Mouse (Mus musculus) hindbrain, embryonic 14.5 days (tissue): ENCODE results near the gene Etl4. TPM values are rescaled to one million over a fixed set of nuclear protein-coding genes. Genes with fewer than 3 reads are reported as not detected.

Source experiments
- ATAC-seq: fragments of 200-750 bp; cut with Nextera tagmentation; 2 replicates; pipeline ENCODE4 v1.8.0; 2017; ENCODE audit warnings: moderate number of reproducible peaks, mild to moderate bottlenecking, moderate TSS enrichment, moderate library complexity; ENCODE audit not compliant: low FRiP score
- DNase-seq: peaks from one replicate; pipeline ENCODE4 v3.0.0-alpha.2; 2015; ENCODE audit warnings: low spot score
- H3K27ac ChIP-seq: fragments of 300-500 bp; sonication (generic); 2 replicates; pipeline ENCODE4 v1.5.1; 2014; ENCODE audit warnings: mild to moderate bottlenecking, moderate library complexity
- H3K27me3 ChIP-seq: fragments of 300-500 bp; sonication (generic); 2 replicates; pipeline ENCODE4 v1.6.1; 2014; ENCODE audit warnings: mild to moderate bottlenecking, low read length, mixed read lengths; ENCODE audit not compliant: control insufficient read depth, insufficient read depth
- H3K36me3 ChIP-seq: fragments of 300-500 bp; sonication (generic); replicated peaks from 2 replicates; pipeline ENCODE4 v1.6.1; 2014; ENCODE audit not compliant: control insufficient read depth, insufficient read depth
- H3K4me1 ChIP-seq: fragments of 300-500 bp; sonication (generic); replicated peaks from 2 replicates; pipeline ENCODE4 v1.6.1; 2014; ENCODE audit warnings: antibody characterized with exemption, low read length, mixed read lengths; ENCODE audit not compliant: control insufficient read depth, insufficient read depth
- H3K4me2 ChIP-seq: fragments of 300-500 bp; sonication (generic); replicated peaks from 2 replicates; pipeline ENCODE4 v1.6.1; 2014; ENCODE audit warnings: mild to moderate bottlenecking, moderate library complexity
- H3K4me3 ChIP-seq: fragments of 300-500 bp; sonication (generic); replicated peaks from 2 replicates; pipeline ENCODE4 v1.5.1; 2014; ENCODE audit warnings: mild to moderate bottlenecking, low read length
- H3K9ac ChIP-seq: fragments of 300-500 bp; sonication (generic); 2 replicates; pipeline ENCODE4 v1.6.1; 2014
- H3K9me3 ChIP-seq: fragments of 300-500 bp; sonication (generic); 2 replicates; pipeline ENCODE4 v1.6.1; 2016; ENCODE audit warnings: low read length; ENCODE audit not compliant: control insufficient read depth
- WGBS: fragments of 180-500 bp; shearing (Covaris S2); extraction: QIAGEN DNeasy Blood & Tissue Kit; methylation state at CpG from one replicate; pipeline ENCODE4 v1.1.7; 2014; 5-methylcytosine and 5-hydroxymethylcytosine counted together
- polyA plus RNA-seq: library from polyadenylated mRNA; unstranded; fragments of >200 nt; fragmentation: Nextera tagmentation; extraction: Ambion mirVana; gene quantifications from 2 replicates; pipeline ENCODE4 v1.2.1, GENCODE M21; 2014

Etl4 gene
- polyA plus RNA-seq, 1 experiment from 2014 or later: 5.9 TPM

DNA sequence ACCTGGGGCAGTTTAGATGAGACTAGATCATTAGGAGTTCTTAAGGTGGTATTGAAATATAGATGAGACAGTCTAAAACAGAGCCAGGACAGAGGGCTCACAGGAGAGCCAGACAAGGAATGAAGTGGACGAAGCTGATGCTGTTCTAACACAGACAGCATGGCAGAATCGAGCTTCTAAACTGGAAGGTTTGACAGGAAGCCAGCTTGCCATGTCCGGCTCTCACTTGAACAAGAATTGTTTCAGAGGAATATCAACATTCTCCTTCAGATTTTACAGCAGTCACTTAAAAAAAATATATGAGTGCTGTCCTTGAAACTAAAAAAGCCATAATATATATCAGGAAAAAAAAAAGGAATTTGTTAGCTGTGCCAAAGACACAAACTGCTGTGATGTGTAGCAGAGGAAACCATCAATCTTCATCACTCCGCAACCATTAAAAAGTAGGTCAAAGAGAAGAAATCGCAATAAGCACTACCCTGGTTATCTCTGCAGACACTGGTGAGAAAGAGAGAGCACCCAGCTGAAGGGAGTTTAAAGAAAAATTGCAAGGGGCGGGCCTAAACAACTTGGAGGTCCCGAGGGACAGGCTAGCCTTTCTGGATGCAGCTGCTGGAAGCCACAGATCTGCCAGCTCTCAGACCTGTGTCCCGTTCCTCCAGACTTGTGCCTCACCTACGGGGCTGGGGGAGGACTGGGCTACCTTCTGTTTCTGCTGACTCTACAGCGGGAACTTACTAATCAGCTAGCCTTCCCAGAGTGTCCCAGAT, 534.3 kb downstream of the Etl4 start:
- Histone ChIP-seq H3K4me1 (no peaks in the 10 kb centered on the region), H3K4me2 (no peak overlapping the region), H3K9ac (no peak overlapping the region), H3K9me3 (no peaks in the 10 kb centered on the region), H3K4me3 (no peak overlapping the region), H3K27ac (no peak overlapping the region), H3K27me3 (no peaks in the 10 kb centered on the region), H3K36me3 (no peaks in the 10 kb centered on the region)
- DNase-seq: no peak
- WGBS: 65% methylated on average over 10 of the region's 10 CpGs
- no peak for ATAC-seq

DNA sequence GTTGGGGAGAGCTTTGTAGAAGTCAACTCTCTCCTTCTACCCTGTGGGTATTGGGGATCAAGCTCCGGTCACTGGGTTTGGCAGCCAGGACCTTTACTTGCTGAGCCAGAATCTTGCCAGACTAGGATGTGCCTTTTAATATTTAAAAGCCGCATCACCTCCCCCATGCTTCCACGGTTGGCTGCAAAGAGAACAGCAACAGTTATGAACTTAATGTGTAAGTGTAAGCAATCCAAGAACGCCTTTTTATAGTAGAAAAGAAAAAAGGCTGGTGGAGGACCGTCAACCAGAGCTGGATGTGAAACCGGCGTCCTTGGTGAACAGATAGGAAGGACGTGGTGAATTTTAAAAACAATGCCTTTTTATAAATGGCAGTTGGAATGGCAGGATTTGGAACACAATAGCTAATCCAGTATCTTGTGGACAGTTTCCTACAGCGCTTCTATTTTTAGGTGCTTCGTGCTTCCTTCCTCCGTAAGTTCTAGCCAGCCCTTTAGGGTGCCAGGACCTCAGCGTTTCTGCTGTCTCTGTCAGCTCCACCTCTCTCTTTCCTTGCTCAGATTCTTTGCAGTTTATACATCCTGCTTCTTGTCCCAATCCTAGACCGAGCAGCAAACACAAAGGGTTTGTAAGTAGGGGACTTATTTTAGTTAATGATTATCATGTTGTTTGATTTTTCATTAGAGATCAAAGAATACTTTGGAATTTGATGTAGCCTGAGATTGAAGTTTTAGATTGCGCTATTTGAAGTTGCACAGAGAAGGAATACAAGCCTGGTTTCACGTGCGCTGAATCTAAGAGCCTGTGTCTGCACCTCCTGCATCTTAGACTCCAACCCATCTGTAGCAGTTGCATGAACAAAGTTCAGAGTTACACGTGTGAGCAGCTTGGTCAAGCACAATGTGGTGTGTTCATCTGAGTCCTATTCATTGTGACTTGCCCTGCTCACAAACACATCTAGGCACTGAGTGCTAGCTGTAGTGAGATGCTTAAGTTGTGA, 535.9 kb downstream of the Etl4 start:
- Histone ChIP-seq H3K27me3 (no peaks in the 10 kb centered on the region), H3K9me3 (no peaks in the 10 kb centered on the region), H3K4me1 (no peaks in the 10 kb centered on the region), H3K9ac (no peak overlapping the region), H3K36me3 (no peaks in the 10 kb centered on the region), H3K27ac (no peak overlapping the region), H3K4me2 (no peak overlapping the region), H3K4me3 (no peak overlapping the region)
- DNase-seq: no peak
- WGBS: 60% methylated on average over 17 of the region's 17 CpGs
- ATAC-seq: no peak

DNA sequence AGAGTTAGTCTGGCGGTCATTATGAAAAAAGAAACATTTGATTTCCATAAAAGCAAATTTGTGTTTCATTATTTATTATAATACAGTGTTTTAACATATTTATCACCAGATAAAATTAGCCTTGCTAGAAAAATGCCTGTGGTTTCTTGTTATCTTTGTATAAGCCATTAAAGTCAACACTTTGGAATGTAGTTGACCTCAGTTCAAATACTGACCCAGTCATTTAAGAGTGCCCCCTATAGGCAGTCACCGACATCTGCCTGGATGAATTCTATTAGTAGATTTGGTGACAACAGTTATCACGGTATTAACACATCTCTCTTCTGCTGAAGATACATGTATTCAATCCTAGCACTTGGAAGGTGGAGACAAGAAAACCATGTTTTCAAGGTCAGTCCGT, 536.6 kb downstream of the Etl4 start:
- WGBS: 85% methylated on average over 4 of the region's 4 CpGs
- Histone ChIP-seq H3K27ac (no peak overlapping the region), H3K27me3 (no peaks in the 10 kb centered on the region), H3K4me2 (no peak overlapping the region), H3K36me3 (no peaks in the 10 kb centered on the region), H3K9ac (no peak overlapping the region), H3K4me3 (no peak overlapping the region), H3K9me3 (no peaks in the 10 kb centered on the region), H3K4me1 (no peaks in the 10 kb centered on the region)
- DNase-seq: no peak
- ATAC-seq: no peak

DNA sequence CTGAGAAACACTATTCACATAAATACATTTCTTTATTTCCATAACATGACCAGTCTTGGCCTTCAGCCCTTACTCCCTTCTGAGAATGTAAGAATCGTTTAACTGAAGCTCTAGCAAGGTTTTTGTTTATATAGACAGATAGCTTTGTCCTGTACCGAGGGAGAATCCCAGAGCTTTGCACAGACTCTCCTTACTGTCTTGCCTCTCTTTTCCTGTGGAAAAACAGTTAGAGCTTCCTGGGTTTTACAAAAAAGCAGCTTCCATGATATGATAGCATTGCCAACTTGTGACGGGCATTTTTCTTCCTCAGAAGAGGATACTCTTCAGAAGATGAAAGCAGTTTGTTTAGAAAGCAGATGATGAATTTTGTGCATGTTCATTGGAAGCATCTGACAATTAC, 541.4 kb downstream of the Etl4 start:
- Histone ChIP-seq H3K9ac (no peak overlapping the region), H3K4me1 (no peaks in the 10 kb centered on the region), H3K27ac (no peak overlapping the region), H3K4me3 (no peak overlapping the region), H3K4me2 (no peak overlapping the region), H3K9me3 (no peaks in the 10 kb centered on the region), H3K36me3 (no peaks in the 10 kb centered on the region), H3K27me3 (no peaks in the 10 kb centered on the region)
- no peak for DNase-seq
- WGBS: 49% methylated on average over 3 of the region's 3 CpGs
- no peak for ATAC-seq

DNA sequence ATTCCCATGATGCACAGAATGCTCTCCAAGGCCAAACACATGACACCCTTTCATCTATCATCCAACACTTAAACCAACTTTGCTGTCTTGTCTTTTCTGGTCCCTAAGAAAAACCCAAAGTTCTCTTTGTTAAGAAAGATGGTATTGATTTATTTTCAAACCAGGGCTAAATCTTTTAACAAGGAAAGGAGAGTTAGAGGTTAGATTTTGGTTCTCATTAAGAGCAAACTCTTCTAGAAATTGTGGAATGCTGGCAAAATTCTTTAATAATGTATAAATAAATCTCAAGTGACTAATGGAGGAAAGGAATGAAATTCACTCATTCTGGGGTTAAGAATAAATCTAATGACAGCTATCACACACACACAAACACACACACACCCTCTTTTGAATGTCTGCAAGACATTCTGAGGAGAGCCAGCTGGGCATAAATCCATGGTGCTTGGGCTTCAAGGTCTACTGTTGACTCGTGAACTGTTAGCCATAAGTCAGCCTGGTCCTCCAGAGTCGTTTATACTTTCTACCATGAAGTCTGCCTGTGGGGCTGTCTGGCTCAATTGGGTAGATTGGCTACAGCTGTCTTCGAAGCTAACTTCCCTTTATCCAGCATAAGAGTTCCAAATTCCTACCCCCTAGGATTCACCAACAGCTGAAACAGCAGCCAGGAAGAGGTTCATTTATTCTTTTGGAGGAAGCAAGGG, 544.1 kb downstream of the Etl4 start:
- ATAC-seq: no peak
- H3K9ac ChIP-seq: no peak overlapping the region
- no peak overlapping the region for H3K4me2 ChIP-seq
- no peaks in the 10 kb centered on the region for H3K36me3 ChIP-seq
- WGBS: 81% methylated on average over 3 of the region's 3 CpGs
- no peaks in the 10 kb centered on the region for H3K27me3 ChIP-seq
- no peaks in the 10 kb centered on the region for H3K4me1 ChIP-seq
- no peak overlapping the region for H3K27ac ChIP-seq
- H3K9me3 ChIP-seq: no peaks in the 10 kb centered on the region
- no peak overlapping the region for H3K4me3 ChIP-seq
- DNase-seq: no peak

DNA sequence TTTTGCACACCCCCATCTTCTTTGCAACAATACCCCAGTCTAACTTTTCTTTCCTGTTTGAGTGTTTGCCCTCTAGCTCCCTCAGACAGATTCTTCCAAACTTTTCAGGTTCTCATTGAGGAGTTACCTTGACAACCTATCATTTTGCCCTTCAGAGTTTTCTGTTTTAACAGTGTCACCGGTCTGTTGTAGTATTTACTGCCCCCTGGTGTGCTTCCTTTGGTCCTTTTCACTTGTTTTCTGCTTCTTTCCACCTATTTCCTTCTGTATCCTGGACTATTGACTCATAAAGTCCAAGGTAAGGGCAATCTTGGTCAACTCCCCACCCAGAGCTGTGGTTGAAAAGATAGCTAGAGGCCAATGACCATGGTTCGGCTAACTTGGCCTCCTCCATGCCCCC, 569.6 kb downstream of the Etl4 start:
- H3K4me1 ChIP-seq: no peaks in the 10 kb centered on the region
- H3K27ac ChIP-seq: no peak overlapping the region
- H3K9me3 ChIP-seq: no peaks in the 10 kb centered on the region
- 81% methylated on average over 2 of the region's 2 CpGs for WGBS
- ATAC-seq (no peak), DNase-seq (no peak)
- H3K27me3 ChIP-seq: no peaks in the 10 kb centered on the region
- H3K4me3 ChIP-seq: no peak overlapping the region
- no peak overlapping the region for H3K4me2 ChIP-seq
- H3K9ac ChIP-seq: no peak overlapping the region
- H3K36me3 ChIP-seq: no peaks in the 10 kb centered on the region

DNA sequence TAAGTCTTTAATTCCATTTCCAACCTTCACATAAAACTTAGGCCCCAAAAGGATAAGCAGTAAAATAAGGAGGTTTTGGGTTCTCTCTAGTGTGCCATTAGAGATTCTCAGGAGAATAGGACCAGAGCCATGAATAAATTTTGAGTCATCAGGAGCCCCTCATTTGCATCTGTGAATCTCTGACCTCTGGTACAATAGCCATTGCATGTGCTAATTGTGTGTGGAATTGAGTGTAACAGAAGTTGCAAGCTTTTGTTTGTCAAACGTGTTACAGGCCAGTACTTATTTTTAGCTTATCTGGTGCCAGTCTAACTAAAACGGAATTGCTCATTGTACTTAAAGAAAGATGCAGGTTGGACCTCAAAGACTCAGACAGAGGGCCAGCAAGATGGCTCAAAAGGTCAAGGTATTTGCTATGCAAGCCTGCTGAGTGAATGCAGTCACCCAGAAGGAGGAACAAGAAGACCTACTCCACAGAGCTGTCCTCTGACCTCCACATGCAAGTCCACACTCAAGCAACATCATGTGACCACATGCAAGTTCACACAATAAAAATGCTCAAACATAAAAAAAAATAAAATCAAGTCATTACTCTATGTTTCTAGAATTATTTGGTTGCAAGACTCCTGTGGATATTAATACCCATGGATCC, 576.7 kb downstream of the Etl4 start:
- H3K27me3 ChIP-seq: no peaks in the 10 kb centered on the region
- H3K4me3 ChIP-seq: no peak overlapping the region
- no peaks in the 10 kb centered on the region for H3K36me3 ChIP-seq
- H3K4me1 ChIP-seq: no peaks in the 10 kb centered on the region
- DNase-seq (no peak), ATAC-seq (no peak)
- H3K9me3 ChIP-seq: no peaks in the 10 kb centered on the region
- no peak overlapping the region for H3K4me2 ChIP-seq
- H3K27ac ChIP-seq: no peak overlapping the region
- H3K9ac ChIP-seq: no peak overlapping the region
- WGBS: 3% methylated on average over 2 of the region's 2 CpGs

DNA sequence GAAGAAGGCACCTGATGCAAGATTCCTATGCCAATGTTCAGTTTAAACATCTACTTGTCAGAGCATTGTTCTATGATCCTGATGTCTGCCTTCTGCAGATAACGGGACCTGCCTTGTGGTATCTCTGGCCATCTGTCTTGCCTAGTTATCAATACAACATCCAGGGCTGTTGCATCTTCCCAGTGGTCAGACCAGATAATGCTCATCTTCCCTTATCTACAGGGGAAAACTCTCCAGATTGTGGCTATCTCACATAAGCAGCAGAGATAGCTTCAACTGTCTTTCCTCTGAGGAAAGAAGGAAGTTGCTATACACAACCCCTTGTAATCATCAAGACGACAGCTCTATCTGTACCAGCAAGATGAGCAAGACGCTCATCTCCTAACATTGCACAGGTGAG, 579.5 kb downstream of the Etl4 start:
- H3K4me2 ChIP-seq: no peak overlapping the region
- DNase-seq: no peak
- no peaks in the 10 kb centered on the region for H3K27me3 ChIP-seq
- H3K9ac ChIP-seq: no peak overlapping the region
- no peak for ATAC-seq
- no peak overlapping the region for H3K4me3 ChIP-seq
- WGBS: 92% methylated on average over 3 of the region's 3 CpGs
- H3K9me3 ChIP-seq: no peaks in the 10 kb centered on the region
- H3K4me1 ChIP-seq: no peaks in the 10 kb centered on the region
- no peak overlapping the region for H3K27ac ChIP-seq
- H3K36me3 ChIP-seq: no peaks in the 10 kb centered on the region

DNA sequence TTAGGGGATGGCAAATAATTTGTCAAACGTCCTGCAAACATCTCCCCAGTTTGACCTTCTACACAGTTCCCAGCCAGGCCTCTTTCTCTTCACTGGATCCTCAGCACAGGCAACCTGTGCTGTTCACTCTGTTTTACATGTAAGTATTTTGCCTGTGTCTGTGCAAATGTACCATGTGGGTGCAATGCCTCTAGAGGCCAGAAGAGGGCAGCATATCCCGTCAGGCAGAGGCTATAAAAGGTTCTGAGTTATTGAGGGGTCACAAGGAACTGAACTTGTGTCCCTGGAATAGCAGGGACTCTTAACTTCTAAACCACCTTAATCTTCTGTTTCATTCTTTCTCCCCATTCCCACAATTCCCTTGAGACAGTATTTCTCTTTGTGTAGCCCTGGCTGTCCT, 582.5 kb downstream of the Etl4 start:
- no peaks in the 10 kb centered on the region for H3K36me3 ChIP-seq
- H3K27ac ChIP-seq: no peak overlapping the region
- ATAC-seq: no peak
- H3K9me3 ChIP-seq: no peaks in the 10 kb centered on the region
- H3K4me1 ChIP-seq: no peaks in the 10 kb centered on the region
- WGBS: 49% methylated on average over 2 of the region's 2 CpGs
- DNase-seq: no peak
- no peaks in the 10 kb centered on the region for H3K27me3 ChIP-seq
- H3K4me2 ChIP-seq: no peak overlapping the region
- no peak overlapping the region for H3K9ac ChIP-seq
- H3K4me3 ChIP-seq: no peak overlapping the region
